Mouse (Mus musculus) lung, embryonic 15.5 days (tissue): Measurements from ENCODE around the gene Mllt10. TPM values are rescaled to one million over a fixed set of nuclear protein-coding genes. Genes with fewer than 3 reads are reported as not detected.

Experiments
- ATAC-seq: fragments of 200-750 bp; cut with Nextera tagmentation; 2 replicates; pipeline ENCODE4 v1.8.0; 2017; ENCODE audit warnings: moderate number of reproducible peaks, borderline replicate concordance; ENCODE audit not compliant: low FRiP score, low TSS enrichment; ENCODE audit errors: extremely low read depth
- H3K27ac ChIP-seq: fragments of 300-500 bp; sonication (generic); 2 replicates; pipeline ENCODE4 v1.5.1; 2015; ENCODE audit warnings: moderate library complexity, mild to moderate bottlenecking, inconsistent platforms
- H3K27me3 ChIP-seq: fragments of 300-500 bp; sonication (generic); 2 replicates; pipeline ENCODE4 v1.6.1; 2015; ENCODE audit warnings: inconsistent platforms
- H3K36me3 ChIP-seq: fragments of 300-500 bp; sonication (generic); 2 replicates; pipeline ENCODE4 v1.6.1; 2015; ENCODE audit warnings: inconsistent platforms
- H3K4me1 ChIP-seq: fragments of 300-500 bp; sonication (generic); 2 replicates; pipeline ENCODE4 v1.6.1; 2015; ENCODE audit warnings: inconsistent platforms
- H3K4me2 ChIP-seq: fragments of 300-500 bp; sonication (generic); 2 replicates; pipeline ENCODE4 v1.6.1; 2015; ENCODE audit warnings: inconsistent platforms, mild to moderate bottlenecking, moderate library complexity
- H3K4me3 ChIP-seq: fragments of 300-500 bp; sonication (generic); 2 replicates; pipeline ENCODE4 v1.5.1; 2015; ENCODE audit warnings: mild to moderate bottlenecking, inconsistent platforms
- H3K9ac ChIP-seq: fragments of 300-500 bp; sonication (generic); 2 replicates; pipeline ENCODE4 v1.6.1; 2015; ENCODE audit warnings: inconsistent platforms
- H3K9me3 ChIP-seq: fragments of 300-500 bp; sonication (generic); 2 replicates; pipeline ENCODE4 v1.6.1; 2016; ENCODE audit warnings: inconsistent platforms
- WGBS: fragments of 180-500 bp; shearing (Covaris S2); methylation state at CpG from one replicate; pipeline ENCODE4 v1.1.7; 2015; 5-methylcytosine and 5-hydroxymethylcytosine counted together
- polyA plus RNA-seq: library from polyadenylated mRNA; unstranded; fragments of >200 nt; fragmentation: Nextera tagmentation; extraction: Ambion mirVana; gene quantifications from 2 replicates; pipeline ENCODE4 v1.2.1, GENCODE M21; 2015

Gene Mllt10
- polyA plus RNA-seq, 1 experiment from 2014 or later: 58.9 TPM

DNA sequence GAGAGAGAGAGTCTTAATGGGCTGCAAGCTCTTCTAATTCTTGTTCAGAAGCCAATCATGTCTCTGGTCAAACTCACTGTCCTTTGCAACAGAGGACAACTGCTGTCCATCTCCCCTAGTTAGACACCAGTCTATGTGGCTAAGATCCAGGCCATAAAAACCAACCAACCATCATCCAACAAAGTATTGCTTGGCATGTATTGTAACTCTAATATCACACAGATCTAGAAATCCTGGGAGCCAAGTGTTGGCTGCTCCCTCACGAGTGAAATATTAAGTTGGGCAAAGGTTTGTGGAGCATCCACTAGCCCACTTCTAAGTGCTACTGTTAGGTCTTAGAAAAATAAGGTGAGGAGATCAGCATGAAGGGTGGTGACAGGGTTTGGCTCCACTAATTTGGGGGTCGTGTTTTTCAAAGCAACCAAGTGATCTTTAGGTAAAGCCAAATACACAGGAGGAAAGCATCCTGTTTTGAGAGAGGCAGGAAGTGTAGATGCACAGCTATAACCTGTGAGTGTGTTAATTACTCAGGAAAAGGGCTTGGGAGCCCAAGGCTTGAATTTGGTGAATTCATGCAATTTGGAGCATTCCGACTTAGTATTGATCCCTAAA is 16.8 kb upstream of the Mllt10 start:
- WGBS: 68% methylated on average over 3 of the region's 3 CpGs
- ATAC-seq: no peak
- no peaks in the 10 kb centered on the region for H3K36me3 ChIP-seq
- H3K9me3 ChIP-seq: no peaks in the 10 kb centered on the region
- no peak overlapping the region for H3K27ac ChIP-seq
- no peak overlapping the region for H3K9ac ChIP-seq
- H3K4me2 ChIP-seq: no peak overlapping the region
- H3K4me3 ChIP-seq: no peak overlapping the region
- peaks cover 44% of the 10 kb centered on the region for H3K4me1 ChIP-seq
- no peaks in the 10 kb centered on the region for H3K27me3 ChIP-seq

- 71% methylated on average over 10 of the region's 10 CpGs for WGBS
- no peak for ATAC-seq
- Histone ChIP-seq H3K27ac (no peak overlapping the region), H3K36me3 (no peaks in the 10 kb centered on the region), H3K4me1 (peaks cover 48% of the 10 kb centered on the region), H3K4me2 (no peak overlapping the region), H3K9me3 (no peaks in the 10 kb centered on the region), H3K27me3 (no peaks in the 10 kb centered on the region), H3K9ac (no peak overlapping the region), H3K4me3 (no peak overlapping the region)
Measured at GRCm38 (mm10) chr2:18038895-18039371, 16.1 kb upstream of the Mllt10 start.

- peak; percentile 72 for ATAC-seq
- no peaks in the 10 kb centered on the region for H3K36me3 ChIP-seq
- 12% methylated on average over 46 of the region's 46 CpGs for WGBS
- peak overlapping the region; percentile 53 for H3K4me2 ChIP-seq
- H3K9ac ChIP-seq: peak overlapping the region; percentile 50
- peak overlapping the region; percentile 61 for H3K27ac ChIP-seq
- H3K27me3 ChIP-seq: no peaks in the 10 kb centered on the region
- peak overlapping the region; percentile 12 for H3K4me3 ChIP-seq
- no peaks in the 10 kb centered on the region for H3K9me3 ChIP-seq
- H3K4me1 ChIP-seq: peaks cover 56% of the 10 kb centered on the region
Measured at GRCm38 (mm10) chr2:18039566-18040290, 15.3 kb upstream of the Mllt10 start.

DNA sequence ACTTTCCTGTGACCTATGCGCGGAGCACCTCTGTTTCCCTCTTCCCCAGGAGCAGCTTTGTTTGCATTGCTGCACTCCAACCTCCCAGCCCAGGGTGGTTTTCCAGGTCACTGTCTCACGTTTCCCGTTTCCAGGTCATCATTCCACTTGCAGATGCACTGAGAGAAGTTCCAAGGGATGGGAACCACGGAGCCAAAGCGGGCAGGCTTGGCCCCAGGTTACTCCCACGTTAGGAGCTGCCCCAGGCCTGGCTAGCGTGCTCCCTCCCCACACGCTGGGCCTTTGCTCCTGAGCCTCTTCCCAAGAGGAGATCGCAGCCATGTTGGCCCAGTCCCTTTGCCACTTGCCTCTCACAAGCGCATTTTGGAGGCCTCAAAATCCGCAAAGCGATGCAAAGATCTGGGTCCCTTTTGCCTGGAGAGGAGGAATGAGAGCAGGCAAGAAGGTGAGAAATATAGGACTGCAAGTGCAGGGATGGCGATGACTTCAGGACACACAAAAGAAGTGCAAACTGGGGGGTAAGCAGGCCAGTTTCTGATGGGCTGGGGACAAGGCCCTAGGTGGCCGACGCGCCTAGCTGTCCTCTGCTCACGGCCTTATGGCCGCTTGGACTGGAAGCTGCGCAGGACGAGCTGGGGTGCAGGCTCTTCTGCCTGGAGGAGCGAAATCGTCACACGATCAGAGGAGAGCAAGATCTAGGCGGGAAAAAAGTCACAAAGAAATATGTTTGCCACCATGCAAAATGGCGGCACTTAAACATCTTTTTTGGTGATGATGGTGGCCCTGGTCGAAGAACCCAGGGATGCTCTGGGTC is 14.5 kb upstream of the Mllt10 start:
- no peaks in the 10 kb centered on the region for H3K27me3 ChIP-seq
- H3K36me3 ChIP-seq: no peaks in the 10 kb centered on the region
- peak overlapping the region; percentile 34; the same call in 1 of the 2 replicates for H3K27ac ChIP-seq
- whole genome bisulfite sequencing: 45% methylated on average over 27 of the region's 27 CpGs
- H3K4me2 ChIP-seq: peak overlapping the region; percentile 53
- H3K4me1 ChIP-seq: peaks cover 57% of the 10 kb centered on the region
- ATAC-seq: no peak
- H3K4me3 ChIP-seq: no peak overlapping the region
- no peak overlapping the region for H3K9ac ChIP-seq
- H3K9me3 ChIP-seq: no peaks in the 10 kb centered on the region

- peak overlapping the region; percentile 34; the same call in 1 of the 2 replicates for H3K27ac ChIP-seq
- no peaks in the 10 kb centered on the region for H3K9me3 ChIP-seq
- no peaks in the 10 kb centered on the region for H3K27me3 ChIP-seq
- peak overlapping the region; percentile 7; the same call in 1 of the 2 replicates for H3K4me3 ChIP-seq
- peak; percentile 74; the same call in 1 of the 2 replicates for ATAC-seq
- H3K4me2 ChIP-seq: peak overlapping the region; percentile 38
- WGBS: 19% methylated on average over 14 of the region's 14 CpGs
- H3K36me3 ChIP-seq: no peaks in the 10 kb centered on the region
- H3K4me1 ChIP-seq: peaks cover 57% of the 10 kb centered on the region
- H3K9ac ChIP-seq: peak overlapping the region; percentile 35; the same call in 1 of the 2 replicates
Measured at GRCm38 (mm10) chr2:18041199-18041885, 13.7 kb upstream of the Mllt10 start.

GRCm38 (mm10) chr2:18045143-18045780 is 9.8 kb upstream of the Mllt10 start:
- WGBS: 8% methylated on average over 7 of the region's 7 CpGs
- Histone ChIP-seq H3K9me3 (no peaks in the 10 kb centered on the region), H3K4me2 (peak overlapping the region; percentile 67), H3K9ac (peak overlapping the region; percentile 98), H3K4me3 (peak overlapping the region; percentile 76), H3K27ac (peak overlapping the region; percentile 97), H3K4me1 (peaks cover 53% of the 10 kb centered on the region), H3K27me3 (no peaks in the 10 kb centered on the region), H3K36me3 (no peaks in the 10 kb centered on the region)
- ATAC-seq: no peak

GRCm38 (mm10) chr2:18045781-18046181 is 9.3 kb upstream of the Mllt10 start:
- no peak for ATAC-seq
- H3K9ac ChIP-seq: peak overlapping the region; percentile 98
- H3K9me3 ChIP-seq: no peaks in the 10 kb centered on the region
- H3K4me2 ChIP-seq: peak overlapping the region; percentile 67
- peaks cover 51% of the 10 kb centered on the region for H3K4me1 ChIP-seq
- no peaks in the 10 kb centered on the region for H3K27me3 ChIP-seq
- peak overlapping the region; percentile 97 for H3K27ac ChIP-seq
- peak overlapping the region; percentile 76 for H3K4me3 ChIP-seq
- no peaks in the 10 kb centered on the region for H3K36me3 ChIP-seq
- WGBS: 11% methylated on average over 6 of the region's 6 CpGs

DNA sequence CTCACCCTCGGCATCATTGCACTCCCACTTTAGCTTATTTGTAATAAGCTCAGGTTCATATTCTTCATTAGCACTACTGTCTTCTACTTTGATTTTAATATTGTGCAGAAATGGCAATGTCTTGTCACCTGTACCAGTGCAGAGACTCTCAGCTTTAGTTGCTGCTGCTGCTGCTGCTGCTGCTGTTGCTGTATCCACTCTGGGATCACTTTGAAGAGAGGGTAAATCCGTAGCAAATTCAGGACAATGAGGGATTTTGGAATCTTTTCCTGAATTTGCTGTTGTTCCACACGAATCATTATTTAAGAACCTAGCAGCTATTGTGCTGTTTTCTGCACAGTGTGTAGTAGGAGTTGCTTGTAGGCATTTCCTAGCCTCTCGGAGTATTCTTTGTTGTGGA is 8.9 kb upstream of the Mllt10 start:
- no peaks in the 10 kb centered on the region for H3K9me3 ChIP-seq
- H3K4me1 ChIP-seq: peaks cover 47% of the 10 kb centered on the region
- peak overlapping the region; percentile 67 for H3K4me2 ChIP-seq
- ATAC-seq: no peak
- H3K27ac ChIP-seq: peak overlapping the region; percentile 97
- H3K4me3 ChIP-seq: peak overlapping the region; percentile 76
- H3K9ac ChIP-seq: peak overlapping the region; percentile 98
- no peaks in the 10 kb centered on the region for H3K27me3 ChIP-seq
- no peaks in the 10 kb centered on the region for H3K36me3 ChIP-seq
- WGBS: under 1% methylated on average over 4 of the region's 4 CpGs

- H3K9me3 ChIP-seq: no peaks in the 10 kb centered on the region
- ATAC-seq: peak; percentile 51; the same call in 1 of the 2 replicates
- under 1% methylated on average over 64 of the region's 64 CpGs for WGBS
- H3K4me2 ChIP-seq: peak overlapping the region; percentile 67
- peaks cover 38% of the 10 kb centered on the region for H3K4me1 ChIP-seq
- H3K27me3 ChIP-seq: no peaks in the 10 kb centered on the region
- no peaks in the 10 kb centered on the region for H3K36me3 ChIP-seq
- H3K27ac ChIP-seq: peak overlapping the region; percentile 97
- H3K9ac ChIP-seq: peak overlapping the region; percentile 98
- peak overlapping the region; percentile 76 for H3K4me3 ChIP-seq
Measured at GRCm38 (mm10) chr2:18046758-18047645, 8.0 kb upstream of the Mllt10 start.
